Mouse (Mus musculus) frontal cortex, postnatal 14 days (tissue): ENCODE measurements at regions not wholly inside any gene's neighbourhood (a gene's known extent, or its start where the extent isn't known, plus 50 kb on each side); places are given as distances from the start of the nearest gene placed in this dataset.

ENCODE experiments used
- DNase-seq, 2 experiments: peaks; one replicate each; pipeline ENCODE4 v3.0.0; 2022; ENCODE audit warnings: low spot score in 2 of 2

DNA sequence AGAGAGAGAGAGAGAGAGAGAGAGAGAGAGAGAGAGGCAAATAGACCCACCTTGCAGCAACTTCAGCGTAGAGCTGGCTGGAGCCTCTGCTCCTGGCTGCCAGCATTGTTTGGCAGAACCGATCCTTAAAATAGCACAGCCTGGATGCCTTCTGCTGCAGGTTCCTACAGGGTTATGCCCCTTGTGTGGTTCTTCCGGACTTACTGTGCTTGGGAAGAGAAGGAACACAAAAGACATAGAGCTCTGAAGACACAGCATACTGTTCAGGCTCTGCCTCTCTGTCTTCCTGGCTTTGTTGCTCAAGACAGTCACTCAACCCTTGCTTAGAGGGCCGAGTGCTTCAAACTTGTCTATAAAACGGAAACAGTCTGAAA is 86.2 kb upstream of the Slc25a26 start:
- no peak for DNase-seq

DNA sequence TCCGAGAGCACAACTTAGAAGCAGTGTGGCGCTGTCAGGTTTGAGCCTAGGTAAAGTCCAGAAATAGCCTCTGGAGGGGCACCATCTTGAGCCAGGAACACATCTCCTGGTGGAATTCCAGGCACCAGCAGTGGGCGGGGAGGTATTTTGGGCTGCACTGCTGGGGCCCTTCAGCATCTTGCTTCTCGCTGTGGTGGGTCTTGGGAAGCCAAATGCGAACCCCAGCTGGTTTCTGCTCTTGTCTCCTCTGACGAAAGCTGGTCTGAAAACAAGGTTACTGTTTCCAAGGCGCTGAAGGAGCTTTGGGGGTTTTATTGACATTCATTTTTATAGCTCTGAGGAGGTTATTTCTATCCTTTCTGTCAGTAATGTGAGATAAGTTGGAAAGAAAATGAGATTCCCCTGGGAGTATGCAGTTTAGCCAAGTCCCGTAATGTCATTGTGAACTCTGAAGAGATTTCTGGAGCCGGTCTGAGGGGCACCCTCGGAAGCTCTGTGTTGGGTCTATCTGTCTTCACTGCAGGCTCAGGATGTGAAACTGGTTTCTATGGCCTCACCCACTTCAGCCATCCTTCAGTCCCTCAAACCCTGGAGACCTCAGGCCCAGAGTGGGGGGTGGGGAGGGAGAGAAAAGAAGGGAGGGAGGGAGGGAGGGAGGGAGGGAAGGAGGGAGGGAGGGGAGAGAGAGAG is 86.7 kb upstream of the Slc25a26 start:
- peak in 1 of 2 experiments; percentile 40 for DNase-seq

DNA sequence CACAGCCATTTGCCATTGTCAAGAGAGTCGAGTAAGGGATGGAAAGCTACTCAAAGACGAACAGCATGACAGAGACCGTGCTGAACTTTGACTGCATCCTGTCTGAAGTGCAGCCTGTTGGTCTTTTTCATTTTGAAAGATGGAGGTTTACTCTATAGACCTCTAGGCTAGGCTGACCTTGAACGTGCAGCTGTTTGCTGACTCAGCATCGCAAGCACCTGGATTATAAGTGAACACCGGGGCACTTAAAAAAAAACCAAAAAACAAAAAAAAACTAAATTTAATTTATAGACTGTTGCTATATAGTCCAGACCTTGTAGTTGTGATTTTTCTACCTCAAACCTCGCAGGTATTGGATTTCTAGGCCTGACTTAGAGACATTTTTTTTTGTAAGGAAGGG is 87.8 kb upstream of the Slc25a26 start:
- DNase-seq, result no peak

DNA sequence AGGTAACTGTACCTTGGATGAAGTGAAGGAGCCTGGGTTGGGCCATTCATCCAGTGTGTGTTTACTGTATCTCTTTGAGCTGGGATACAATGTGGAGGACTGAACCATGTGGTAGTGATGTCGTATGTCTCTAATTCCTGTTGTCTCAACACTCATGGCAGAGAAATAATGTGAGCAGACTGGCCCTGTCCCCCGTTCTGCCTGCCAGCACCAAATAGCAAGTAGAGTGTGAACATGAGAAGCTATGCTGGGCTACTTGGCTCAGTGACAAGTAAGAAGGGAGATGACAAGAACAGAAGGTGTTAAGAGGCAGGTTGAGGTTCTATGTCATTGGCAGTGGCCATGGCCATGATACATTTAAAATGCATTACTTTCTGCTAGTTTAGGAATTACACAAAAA is 89.7 kb upstream of the Slc25a26 start:
- DNase-seq, result no peak

DNA sequence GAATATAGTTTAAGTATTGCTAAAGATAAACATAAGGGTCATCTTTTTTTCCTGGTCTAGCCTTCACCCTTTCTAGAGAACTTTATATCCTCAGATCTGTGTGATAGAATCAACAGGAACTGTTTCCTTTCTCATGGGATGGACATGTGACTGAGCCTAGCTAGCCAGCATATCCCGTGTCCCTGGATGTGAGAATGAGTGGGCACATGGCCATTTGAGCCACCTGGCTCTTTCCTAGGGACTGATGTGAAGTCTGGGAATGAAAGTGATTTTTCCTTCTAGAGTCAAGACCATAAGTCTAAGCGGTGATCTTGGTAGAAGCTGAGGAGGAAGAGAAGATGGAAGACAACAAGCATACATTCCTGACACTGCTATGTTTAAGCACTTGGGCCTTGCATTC is 91.1 kb upstream of the Slc25a26 start:
- no peak for DNase-seq

DNA sequence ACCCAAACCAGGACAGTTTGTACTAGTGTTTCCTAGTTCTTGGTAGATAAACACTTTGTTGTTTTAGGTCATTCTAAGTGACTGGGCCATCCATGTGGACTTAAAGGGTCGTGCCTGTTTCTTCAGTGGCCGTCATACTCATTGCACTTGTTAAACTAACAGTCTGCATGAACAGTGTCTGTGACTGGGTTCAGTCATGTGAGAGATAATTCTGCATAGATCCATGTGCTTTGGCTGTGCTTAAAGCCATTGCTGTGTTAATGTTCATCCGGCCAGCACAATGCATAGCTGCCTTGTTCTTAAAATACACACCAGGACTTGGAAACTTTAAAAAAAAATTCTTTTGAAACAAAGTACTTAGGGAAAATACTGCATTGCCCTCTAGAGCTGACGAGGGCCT is 92.4 kb upstream of the Slc25a26 start:
- DNase-seq, result no peak

DNA sequence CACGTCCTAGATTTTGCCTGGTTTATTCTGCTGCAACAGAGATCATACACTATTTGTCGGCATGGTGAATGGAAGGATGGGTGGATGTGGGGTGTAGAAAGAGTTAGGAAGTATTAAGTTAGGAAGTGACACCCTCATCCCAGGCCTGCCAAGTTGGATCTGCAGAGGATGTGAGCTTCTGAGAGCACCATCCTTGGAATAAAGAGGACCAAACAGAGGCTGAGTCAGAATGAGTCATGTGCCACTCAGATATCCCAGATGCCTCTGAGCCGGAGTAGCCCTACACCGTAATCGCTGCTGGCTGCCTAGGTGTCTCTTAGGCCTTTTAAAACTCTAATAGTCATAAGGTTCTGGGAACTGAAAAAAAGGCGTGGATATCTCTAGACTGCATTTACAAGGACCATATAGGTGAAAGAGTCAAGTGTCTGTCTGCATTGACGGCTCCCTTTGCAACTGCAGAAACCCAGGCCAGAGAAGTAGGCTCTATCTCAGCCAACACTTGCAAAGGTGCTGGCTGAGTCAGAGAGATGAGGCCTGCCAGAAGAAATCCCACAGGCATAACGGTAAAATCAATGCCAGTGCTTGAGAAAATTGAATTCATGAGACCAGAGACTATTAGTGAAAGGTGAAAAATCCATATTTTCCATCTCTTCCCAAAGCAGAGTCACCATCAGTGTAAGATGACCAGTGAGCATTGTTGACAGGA is 94.6 kb upstream of the Slc25a26 start:
- DNase-seq, result no peak

DNA sequence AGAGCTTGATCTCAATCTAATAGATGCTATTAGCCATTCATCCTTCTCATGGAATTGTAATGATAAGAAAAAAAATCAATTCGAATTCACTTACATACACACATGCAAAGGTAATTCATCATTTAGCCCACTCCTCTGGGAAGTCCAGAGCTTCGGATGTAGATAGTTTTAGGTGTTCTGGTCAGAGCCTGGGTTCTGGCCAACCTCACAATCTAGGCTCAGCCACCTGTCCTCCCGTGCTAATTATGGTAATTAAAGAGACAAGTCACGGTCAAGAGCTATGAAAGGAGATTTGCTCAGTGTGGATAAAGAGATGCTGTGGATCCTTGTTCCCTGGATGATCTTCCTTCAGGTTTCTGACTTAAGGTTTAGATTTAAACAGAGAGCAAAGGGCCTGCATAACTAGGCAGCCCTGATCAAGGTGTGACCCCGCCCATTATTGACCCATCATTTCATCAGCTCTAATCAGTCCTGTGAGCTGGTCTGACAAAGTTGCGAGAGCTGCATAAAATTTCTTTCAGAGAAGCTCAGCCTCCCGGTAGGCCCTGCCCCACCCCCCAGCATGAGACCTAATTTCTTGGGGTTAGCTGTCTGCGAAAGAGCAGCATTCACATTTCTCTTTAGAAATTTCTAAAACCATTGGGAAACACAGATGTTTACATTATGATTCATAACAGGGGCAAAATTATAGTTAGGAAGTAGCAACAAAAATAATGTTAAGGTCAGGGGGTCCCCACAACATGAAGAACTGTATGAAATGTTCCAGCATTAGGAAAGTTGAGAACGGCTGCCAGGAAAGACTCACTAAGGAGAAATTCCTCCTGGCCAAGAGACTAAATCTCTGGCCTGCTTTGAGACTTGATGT is 98.3 kb upstream of the Slc25a26 start:
- no peak for DNase-seq

DNA sequence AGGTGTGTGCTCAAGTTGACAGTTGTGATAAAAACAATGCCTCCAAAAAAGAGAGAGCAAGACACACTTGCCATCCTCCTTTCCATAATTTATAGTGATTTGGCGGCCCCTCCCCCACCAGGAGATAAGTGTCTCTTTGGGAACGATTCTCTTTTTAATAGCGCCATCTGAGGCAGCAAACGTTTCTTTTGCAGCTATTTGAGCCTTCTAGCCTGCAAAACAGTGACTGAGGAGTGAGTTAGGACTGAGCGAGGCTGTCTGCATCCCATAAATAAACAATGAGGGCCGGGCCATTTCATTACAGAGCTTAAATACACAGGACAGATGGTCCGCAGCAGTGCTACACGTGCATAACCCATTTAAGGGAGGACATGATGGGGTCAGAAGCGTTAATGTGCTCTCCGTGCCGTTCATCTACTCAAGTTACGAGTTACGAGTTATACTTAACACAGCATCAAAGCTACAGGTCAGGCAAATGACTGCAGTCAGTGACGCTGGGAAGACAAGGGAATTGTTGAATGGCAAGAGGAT is 99.0 kb upstream of the Slc25a26 start:
- DNase-seq, result peak in 1 of 2 experiments; percentile 37

DNA sequence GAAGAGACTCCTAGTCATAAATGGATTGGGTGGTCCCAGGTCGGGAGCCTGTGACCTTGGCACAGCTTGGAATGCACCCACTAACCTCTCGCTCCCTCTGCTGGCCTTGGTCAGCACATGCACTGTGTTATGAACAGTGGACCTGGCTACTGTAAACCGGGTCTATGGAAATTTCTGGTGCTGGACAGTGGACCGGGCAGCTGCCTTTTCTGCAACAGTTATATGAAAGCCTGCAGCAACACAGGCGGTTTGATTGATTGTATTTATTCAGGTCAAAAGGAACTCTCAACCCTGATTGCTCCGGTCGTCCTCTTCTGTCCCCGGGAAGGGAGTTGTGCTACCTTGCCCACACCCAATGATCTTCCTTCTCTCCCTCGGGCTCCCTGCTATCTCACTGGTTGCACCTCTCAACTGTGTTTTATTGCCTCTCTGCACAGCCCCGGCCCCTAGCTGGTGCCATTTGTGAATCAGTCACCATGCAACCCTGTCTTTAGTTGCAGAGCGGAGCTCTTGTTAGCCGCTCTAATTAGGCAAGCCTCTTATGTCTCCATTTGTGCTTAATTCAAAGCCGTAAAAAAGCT is 99.6 kb upstream of the Slc25a26 start:
- no peak for DNase-seq

DNA sequence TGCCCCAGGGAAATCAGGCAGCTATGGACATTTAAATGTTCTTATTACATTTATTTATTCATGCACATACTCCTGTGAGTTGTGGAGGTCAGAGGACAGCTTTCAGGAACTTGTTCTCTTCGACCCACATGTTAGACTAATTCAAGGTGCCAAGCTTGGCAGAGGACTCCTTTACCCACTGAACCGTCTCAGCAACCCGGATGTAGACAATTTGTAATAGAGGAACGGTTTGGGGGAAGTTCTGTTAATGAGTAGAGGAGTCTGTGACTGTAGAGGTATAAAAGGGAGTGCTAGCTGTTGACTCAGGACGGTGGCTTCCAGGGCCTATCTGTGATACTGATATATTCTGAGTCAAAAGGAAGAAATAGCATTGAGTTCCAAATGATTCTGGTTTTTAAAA is 107.4 kb upstream of the Magi1 start:
- DNase-seq, result no peak

DNA sequence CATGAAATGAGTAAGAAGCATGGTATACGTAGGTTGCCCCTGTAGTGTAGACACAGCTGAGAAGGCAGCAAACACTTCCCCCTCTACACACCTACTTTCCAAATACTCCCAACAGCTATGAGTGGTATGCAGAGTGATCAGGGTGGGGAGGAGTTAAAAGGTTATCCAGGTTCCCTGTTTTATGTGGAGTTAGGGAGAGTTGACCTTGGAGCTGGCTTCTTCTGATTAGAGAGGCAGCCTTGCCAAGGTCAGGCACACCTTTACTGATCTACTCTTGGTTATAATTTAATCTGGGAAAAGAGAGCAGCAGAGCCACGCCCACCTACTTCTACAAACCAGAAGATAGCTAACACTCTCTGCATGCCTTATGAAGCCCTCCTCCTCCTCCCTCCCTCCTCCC is 106.7 kb upstream of the Magi1 start:
- DNase-seq, result no peak

DNA sequence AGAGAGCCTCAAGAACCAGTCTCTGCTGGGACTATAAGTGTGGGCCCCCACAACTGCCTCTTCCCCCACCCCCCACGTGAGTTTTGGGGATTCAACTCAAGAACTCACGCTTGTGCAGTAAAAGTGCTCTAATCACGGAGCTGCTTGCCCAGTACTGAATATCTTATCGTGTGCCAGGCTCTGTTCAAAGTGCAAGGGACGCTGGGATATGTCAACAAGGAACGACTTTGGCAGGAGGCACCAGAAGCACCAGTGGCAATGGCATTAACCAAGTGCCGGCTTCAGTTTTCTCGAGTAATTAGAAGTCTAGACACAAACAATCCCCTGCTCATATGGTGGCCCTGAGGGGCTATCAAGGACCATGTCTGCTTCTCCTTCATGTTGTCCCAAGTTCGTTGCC is 106.0 kb upstream of the Magi1 start:
- DNase-seq, result no peak

DNA sequence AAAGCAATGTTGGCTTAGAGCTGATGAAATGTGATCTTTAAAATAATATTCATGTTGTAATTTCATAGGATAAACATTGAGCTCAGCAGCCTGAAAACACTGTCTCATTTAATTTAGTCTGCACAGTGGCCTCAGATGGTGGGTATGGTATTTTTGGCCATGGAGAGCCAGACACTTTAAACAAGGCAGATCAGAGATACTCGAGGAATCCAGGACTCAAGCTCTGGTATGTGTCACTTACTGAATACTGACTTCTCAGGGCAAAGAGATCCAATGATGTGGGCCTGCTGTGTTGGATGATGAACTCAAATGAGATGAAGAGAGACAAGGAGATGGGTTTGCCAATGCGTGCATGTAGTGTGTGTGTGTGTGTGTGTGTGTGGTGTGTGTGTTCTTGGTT is 103.9 kb upstream of the Magi1 start:
- no peak for DNase-seq

DNA sequence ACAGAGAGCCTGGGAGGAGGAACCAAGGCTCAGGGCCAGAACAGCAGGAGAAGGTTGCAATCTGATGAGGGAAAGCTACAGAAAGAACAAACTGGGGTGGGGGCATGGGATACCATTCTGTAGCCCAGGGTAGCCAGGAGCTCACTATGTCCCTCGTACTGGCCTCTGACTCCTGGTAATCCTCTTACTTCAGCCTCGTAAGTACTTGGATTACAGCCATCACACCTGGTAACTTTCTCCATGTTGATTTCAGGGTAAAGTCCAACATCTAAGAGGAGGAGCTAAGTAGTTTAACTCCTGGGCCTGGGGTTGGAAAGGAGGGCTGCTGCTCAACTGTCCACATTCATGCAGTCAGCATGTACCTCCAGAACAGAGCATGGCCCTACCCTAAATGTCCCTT is 101.8 kb upstream of the Magi1 start:
- no peak for DNase-seq

DNA sequence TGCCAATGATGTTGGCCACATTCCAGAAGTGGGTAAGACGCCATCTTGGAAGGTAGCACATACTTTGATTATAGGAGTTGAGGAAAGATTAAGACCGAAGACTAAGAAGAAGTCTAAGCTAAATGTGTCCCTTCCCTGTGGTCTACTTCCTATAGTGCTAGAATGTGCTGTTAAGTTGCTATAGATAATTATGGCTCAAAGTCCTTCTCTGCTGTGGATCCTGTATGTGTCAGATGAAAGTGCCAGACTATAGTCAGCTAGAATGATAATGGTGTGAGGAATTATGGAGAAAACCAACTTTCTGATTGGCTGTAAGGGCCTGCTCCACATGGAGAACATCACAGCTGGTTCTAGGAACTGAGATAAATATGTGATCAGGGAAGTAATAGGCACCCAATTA is 86.3 kb upstream of the Magi1 start:
- no peak for DNase-seq

DNA sequence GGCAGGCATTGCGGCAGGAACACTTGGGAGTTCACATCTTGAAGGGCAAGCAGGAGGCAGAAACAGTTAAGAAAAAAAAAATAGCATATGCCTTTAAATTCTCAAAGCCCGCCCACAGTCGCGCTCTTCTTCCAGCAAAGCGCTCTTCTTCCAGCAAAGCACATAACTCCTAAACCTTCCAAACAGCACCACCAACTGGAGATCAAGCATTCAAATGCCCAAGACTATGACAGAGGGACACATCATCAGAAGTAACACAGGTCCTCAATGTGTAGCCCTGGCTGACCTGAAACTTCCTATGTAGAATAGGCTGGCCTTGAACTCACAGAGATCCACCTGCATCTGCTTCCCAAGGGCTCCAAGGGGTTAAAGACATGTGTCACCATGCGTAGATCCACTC is 80.2 kb upstream of the Magi1 start:
- DNase-seq, result no peak

DNA sequence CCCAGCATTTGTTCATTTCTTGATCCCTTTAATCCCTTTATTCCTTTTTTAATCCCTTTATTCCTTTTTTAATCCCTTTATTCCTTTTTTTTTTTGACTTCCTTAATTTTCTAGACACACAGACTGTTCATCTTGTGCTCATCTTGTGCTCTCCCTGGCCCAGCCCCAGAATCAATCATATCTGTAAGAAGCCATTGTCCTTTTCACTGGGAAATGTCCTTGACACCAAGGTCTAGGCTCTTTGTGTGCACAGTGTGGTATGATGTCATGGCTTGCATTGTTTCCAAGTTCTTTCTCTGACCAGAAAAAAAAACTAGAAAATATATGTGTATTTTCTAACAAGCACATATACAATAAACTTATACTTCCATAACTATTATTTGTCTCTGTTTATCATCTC is 78.9 kb upstream of the Magi1 start:
- DNase-seq, result no peak

DNA sequence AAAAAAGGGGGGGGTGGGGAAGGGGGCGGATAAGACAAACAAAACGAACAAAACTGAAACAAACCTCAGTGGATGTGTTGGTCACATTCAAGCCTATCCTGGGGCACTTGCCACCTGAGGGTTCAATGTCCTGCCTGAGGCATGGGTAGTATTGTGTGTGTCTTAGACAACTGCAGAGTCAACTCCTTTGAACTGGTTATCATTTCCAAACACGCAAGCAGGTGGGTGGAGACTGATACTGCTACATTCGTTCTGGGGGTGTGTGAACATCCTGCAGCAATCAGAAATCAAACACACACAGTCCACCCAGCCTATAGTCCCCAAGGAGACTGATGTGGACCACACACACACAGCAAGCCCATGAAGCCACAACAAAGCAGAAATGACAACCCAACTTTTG is 73.9 kb upstream of the Magi1 start:
- no peak for DNase-seq

DNA sequence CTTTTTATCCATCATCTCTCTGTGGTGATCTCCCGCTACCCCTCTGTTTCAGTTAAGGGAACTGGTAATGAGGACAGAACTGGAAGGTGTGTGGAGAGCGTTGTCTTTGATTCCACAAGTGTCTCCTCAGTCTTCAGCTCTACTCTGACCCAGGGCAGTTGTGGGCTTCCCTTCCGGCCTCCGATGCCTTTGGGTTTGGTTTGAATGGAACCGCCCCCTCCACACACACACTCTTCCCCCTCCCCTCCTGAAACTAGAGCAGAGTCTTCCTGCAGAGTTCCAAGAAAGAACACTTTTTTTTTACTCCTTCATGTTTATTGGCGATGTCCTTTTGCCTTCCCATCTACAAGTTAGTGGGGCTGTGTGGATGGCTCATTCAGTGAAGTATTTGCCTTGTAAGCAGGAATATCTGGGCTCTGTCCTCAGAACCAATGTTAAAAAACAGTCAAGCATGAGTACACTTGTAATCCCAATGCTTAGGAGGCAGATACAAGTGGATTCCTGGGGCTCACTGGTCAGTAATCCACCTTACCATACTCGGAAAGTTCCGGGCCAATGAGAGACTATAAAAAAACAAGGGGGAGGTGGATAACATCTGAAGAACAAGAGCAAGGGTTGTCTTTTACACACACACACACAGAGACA is 70.9 kb upstream of the Magi1 start:
- no peak for DNase-seq

DNA sequence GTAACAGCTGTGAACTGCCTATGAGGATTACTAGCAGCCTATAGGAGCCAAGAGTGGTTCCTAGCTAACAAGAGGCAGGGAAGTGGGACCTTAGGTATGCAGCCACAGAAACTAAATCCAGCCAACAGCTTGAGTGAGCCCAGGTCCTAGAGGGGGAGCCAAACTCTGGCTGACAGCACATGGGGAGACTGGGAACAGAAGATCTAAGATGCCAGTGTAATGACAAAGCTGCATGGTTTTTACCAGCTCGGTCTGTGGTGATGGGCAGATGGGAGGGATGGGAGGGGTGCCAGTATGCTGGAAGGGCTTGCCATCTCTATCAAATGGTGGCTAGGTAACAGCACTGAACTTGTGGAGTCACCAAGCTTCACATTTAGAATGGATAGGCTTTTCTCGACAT is 60.6 kb upstream of the Magi1 start:
- DNase-seq, result no peak

DNA sequence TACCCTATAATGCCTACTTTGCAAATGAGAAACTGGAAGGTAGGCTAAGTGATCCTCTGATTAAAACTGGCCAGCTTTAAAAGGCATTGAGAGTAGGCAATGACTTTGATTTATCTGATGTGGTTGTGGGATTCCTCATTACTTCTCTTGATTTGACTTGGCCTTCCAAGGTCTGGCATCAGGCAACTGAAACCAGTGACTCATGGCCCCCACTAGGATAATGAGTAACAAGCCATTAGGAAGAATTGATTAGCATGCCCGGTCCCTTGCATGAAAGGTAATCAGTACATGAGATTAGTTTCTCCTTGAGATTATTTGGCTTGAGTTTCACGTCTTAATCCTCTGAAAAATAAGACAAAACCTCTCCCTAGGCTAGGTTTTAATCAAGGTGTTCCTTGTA is 56.8 kb upstream of the Magi1 start:
- no peak for DNase-seq
